Mouse (Mus musculus) midbrain, embryonic 10.5 days (tissue): ENCODE data around the gene Tnfrsf25. TPM values are rescaled to one million over a fixed set of nuclear protein-coding genes. Genes with fewer than 3 reads are reported as not detected.

Source experiments
- DNase-seq: peaks from one replicate; pipeline ENCODE4 v3.0.0-alpha.2; 2017; ENCODE audit warnings: low spot score
- H3K27ac ChIP-seq: fragments of 300-500 bp; sonication (generic); replicated peaks from 2 replicates; pipeline ENCODE4 v1.5.1; 2016; ENCODE audit warnings: mild to moderate bottlenecking
- H3K27me3 ChIP-seq: fragments of 300-500 bp; sonication (generic); 2 replicates; pipeline ENCODE4 v1.6.1; 2016; ENCODE audit warnings: low read depth, mild to moderate bottlenecking; ENCODE audit not compliant: poor library complexity, severe bottlenecking
- H3K36me3 ChIP-seq: fragments of 300-500 bp; sonication (generic); 2 replicates; pipeline ENCODE4 v1.6.1; 2016; ENCODE audit warnings: mild to moderate bottlenecking, moderate library complexity
- H3K4me1 ChIP-seq: fragments of 300-500 bp; sonication (generic); 2 replicates; pipeline ENCODE4 v1.6.1; 2016
- H3K4me3 ChIP-seq: fragments of 300-500 bp; sonication (generic); 2 replicates; pipeline ENCODE4 v1.5.1; 2016; ENCODE audit warnings: mild to moderate bottlenecking, moderate library complexity
- H3K9me3 ChIP-seq: fragments of 300-500 bp; sonication (generic); replicated peaks from 2 replicates; pipeline ENCODE4 v1.6.1; 2016; ENCODE audit warnings: mild to moderate bottlenecking
- WGBS: fragments of 180-500 bp; shearing (Covaris S2); methylation state at CpG from one replicate; pipeline ENCODE4 v1.1.7; 2016; 5-methylcytosine and 5-hydroxymethylcytosine counted together
- polyA plus RNA-seq: library from polyadenylated mRNA; unstranded; fragments of >200 nt; fragmentation: Nextera tagmentation; extraction: Ambion mirVana; gene quantifications from 2 replicates; pipeline ENCODE4 v1.2.1, GENCODE M21; 2016

The Tnfrsf25 gene
- polyA plus RNA-seq, 1 experiment from 2014 or later = 0.47 TPM

- H3K4me1 ChIP-seq = peaks cover 32% of the 10 kb centered on the region
These were observed 18.8 kb upstream of the Tnfrsf25 start for GRCm38 (mm10) chr4:152096927-152097326.

DNA sequence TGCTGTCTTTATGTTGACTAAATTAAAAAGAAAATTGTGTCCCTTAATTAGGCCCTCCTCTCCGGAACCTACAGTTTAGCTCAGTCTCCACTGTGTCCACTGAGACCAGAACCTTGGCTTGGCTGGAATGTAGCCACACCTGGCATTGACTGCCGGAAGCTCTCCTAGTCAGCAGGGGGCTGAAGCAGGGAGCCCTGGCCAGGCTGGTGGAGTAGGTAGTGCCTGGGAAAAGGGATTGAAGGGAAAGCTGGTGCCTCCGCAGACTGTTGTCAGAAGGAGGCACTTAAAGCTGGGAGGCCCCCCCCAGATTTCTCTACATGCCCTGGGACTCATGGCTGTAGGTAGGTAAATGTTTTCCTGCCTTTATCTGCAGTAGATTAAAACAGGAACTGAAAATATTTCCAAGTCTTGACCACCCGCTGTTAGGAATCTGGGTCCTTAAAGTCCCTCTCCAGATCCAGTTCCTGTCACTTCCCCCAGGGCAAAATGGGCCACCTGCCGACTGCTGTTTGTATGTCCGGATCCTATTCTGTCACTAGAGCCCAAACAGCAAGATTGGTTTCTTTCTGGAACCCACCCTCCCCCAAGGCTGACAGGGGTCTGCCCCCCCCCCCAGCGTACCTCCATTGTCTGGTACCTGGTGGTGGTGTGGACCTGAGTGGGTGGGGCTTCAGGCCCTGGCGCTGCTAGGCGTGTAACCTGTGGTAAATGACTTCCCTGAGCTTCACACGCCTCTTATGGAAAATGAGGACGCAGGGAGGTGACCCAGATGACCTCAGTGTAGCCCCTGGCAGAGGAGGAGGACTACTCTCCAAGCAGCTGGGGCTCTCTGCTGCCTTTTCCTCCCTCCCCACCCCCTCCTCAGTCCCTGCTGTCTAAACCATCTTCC, 17.6 kb upstream of the Tnfrsf25 start:
- peaks cover 26% of the 10 kb centered on the region for H3K4me1 ChIP-seq
- peaks cover 21% of the 10 kb centered on the region for H3K27me3 ChIP-seq
- no peaks in the 10 kb centered on the region for H3K9me3 ChIP-seq
- WGBS = 24% methylated on average over 11 of the region's 11 CpGs
- H3K36me3 ChIP-seq = peaks cover 13% of the 10 kb centered on the region
- H3K27ac ChIP-seq = 0 out of 2 replicates have a peak overlapping the region, but pooled peaks have one; percentile 7
- H3K4me3 ChIP-seq = no peak overlapping the region
- DNase-seq = no peak

More at GRCm38 (mm10) chr4:152096927-152097326, 18.8 kb upstream of the Tnfrsf25 start:
- no peaks in the 10 kb centered on the region for H3K9me3 ChIP-seq
- peak overlapping the region; percentile 59 for H3K27ac ChIP-seq
- peaks cover 21% of the 10 kb centered on the region for H3K27me3 ChIP-seq
- H3K36me3 ChIP-seq = peaks cover 2% of the 10 kb centered on the region; the same call in 1 of the 2 replicates
- WGBS = 50% methylated on average over 6 of the region's 6 CpGs
- H3K4me3 ChIP-seq = peak overlapping the region; percentile 36
- DNase-seq = no peak

DNA sequence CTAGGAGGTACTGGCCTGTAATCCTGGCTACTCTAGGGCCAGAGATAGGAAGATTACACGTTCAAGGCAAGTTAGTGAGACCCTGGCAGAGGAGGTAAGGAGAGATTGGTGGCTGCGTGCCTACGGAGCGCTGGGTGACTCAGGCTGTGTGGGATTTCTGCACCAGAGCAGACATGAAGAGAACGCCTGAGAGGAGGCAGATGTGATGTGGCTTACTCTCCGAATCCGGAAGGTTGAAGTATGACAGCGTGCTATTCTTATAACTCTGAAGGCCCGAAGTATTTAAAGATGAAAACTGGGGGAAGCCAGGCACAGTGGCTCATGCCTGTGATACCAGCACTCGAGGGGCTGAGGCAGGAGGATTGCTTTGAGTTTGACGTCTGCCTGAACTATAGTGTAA, 15.2 kb upstream of the Tnfrsf25 start:
- WGBS = 83% methylated on average over 11 of the region's 11 CpGs

GRCm38 (mm10) chr4:152101081-152101653, 14.6 kb upstream of the Tnfrsf25 start:
- H3K27ac ChIP-seq = no peak overlapping the region
- no peak for DNase-seq
- no peaks in the 10 kb centered on the region for H3K9me3 ChIP-seq
- H3K36me3 ChIP-seq = peaks cover 32% of the 10 kb centered on the region
- H3K4me3 ChIP-seq = no peak overlapping the region
- WGBS = 77% methylated on average over 7 of the region's 7 CpGs
- H3K4me1 ChIP-seq = peaks cover 27% of the 10 kb centered on the region
- peaks cover 22% of the 10 kb centered on the region for H3K27me3 ChIP-seq

More for the DNA sequence above, 15.2 kb upstream of the Tnfrsf25 start:
- no peak for DNase-seq
- Histone ChIP-seq H3K36me3 (peaks cover 28% of the 10 kb centered on the region), H3K27me3 (peaks cover 21% of the 10 kb centered on the region), H3K27ac (no peak overlapping the region), H3K9me3 (no peaks in the 10 kb centered on the region), H3K4me3 (no peak overlapping the region), H3K4me1 (peaks cover 26% of the 10 kb centered on the region)

GRCm38 (mm10) chr4:152101921-152102320, 13.8 kb upstream of the Tnfrsf25 start:
- H3K27ac ChIP-seq = no peak overlapping the region
- peaks cover 22% of the 10 kb centered on the region for H3K27me3 ChIP-seq
- 95% methylated on average over 16 of the region's 16 CpGs for WGBS
- peaks cover 20% of the 10 kb centered on the region for H3K4me1 ChIP-seq
- no peak for DNase-seq
- H3K36me3 ChIP-seq = peaks cover 38% of the 10 kb centered on the region
- H3K9me3 ChIP-seq = no peaks in the 10 kb centered on the region
- no peak overlapping the region for H3K4me3 ChIP-seq

GRCm38 (mm10) chr4:152103025-152103424, 12.7 kb upstream of the Tnfrsf25 start:
- H3K36me3 ChIP-seq = peaks cover 41% of the 10 kb centered on the region

GRCm38 (mm10) chr4:152106746-152107145, 9.0 kb upstream of the Tnfrsf25 start:
- Histone ChIP-seq H3K9me3 (no peaks in the 10 kb centered on the region), H3K36me3 (peaks cover 61% of the 10 kb centered on the region), H3K4me1 (peaks cover 20% of the 10 kb centered on the region), H3K4me3 (no peak overlapping the region; the same call in 1 of the 2 replicates), H3K27me3 (peaks cover 58% of the 10 kb centered on the region), H3K27ac (no peak overlapping the region)
- WGBS = 49% methylated on average over 9 of the region's 9 CpGs
- no peak for DNase-seq

More at GRCm38 (mm10) chr4:152103025-152103424, 12.7 kb upstream of the Tnfrsf25 start:
- H3K27ac ChIP-seq = no peak overlapping the region
- WGBS = 34% methylated on average over 7 of the region's 7 CpGs
- H3K9me3 ChIP-seq = no peaks in the 10 kb centered on the region
- H3K4me3 ChIP-seq = no peak overlapping the region
- peaks cover 21% of the 10 kb centered on the region for H3K4me1 ChIP-seq
- peaks cover 27% of the 10 kb centered on the region for H3K27me3 ChIP-seq
- peak; percentile 75 for DNase-seq

GRCm38 (mm10) chr4:152107493-152107892, 8.2 kb upstream of the Tnfrsf25 start:
- peaks cover 26% of the 10 kb centered on the region for H3K4me1 ChIP-seq
- peak overlapping the region; percentile 56 for H3K4me3 ChIP-seq
- WGBS = 3% methylated on average over 24 of the region's 24 CpGs
- H3K27ac ChIP-seq = peak overlapping the region; percentile 63
- no peak for DNase-seq
- H3K36me3 ChIP-seq = peaks cover 61% of the 10 kb centered on the region
- H3K9me3 ChIP-seq = no peaks in the 10 kb centered on the region
- peaks cover 65% of the 10 kb centered on the region for H3K27me3 ChIP-seq

DNA sequence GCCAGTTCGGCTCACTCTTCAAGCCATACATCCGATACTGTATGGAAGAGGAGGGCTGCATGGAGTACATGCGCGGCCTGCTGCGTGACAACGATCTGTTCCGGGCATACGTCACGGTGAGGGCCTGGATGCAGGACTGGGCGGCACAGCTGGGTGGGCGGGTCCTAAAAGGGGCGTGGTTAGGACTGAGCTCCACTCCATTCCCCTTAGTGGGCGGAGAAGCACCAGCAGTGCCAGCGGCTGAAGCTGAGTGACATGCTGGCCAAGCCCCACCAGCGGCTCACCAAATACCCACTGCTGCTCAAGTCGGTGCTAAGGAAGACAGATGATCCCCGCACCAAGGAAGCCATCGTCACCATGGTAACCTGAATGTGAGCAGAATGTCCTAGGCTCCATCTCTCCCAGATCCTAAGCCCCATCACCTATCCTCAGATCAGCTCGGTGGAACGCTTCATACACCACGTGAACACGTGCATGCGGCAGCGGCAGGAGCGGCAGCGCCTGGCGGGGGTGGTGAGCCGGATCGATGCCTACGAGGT, 7.7 kb upstream of the Tnfrsf25 start:
- Histone ChIP-seq H3K4me3 (peak overlapping the region; percentile 56), H3K27ac (peak overlapping the region; percentile 63), H3K9me3 (no peaks in the 10 kb centered on the region), H3K36me3 (peaks cover 58% of the 10 kb centered on the region), H3K4me1 (peaks cover 32% of the 10 kb centered on the region), H3K27me3 (peaks cover 71% of the 10 kb centered on the region)
- peak; percentile 92 for DNase-seq
- WGBS = 10% methylated on average over 30 of the region's 30 CpGs

DNA sequence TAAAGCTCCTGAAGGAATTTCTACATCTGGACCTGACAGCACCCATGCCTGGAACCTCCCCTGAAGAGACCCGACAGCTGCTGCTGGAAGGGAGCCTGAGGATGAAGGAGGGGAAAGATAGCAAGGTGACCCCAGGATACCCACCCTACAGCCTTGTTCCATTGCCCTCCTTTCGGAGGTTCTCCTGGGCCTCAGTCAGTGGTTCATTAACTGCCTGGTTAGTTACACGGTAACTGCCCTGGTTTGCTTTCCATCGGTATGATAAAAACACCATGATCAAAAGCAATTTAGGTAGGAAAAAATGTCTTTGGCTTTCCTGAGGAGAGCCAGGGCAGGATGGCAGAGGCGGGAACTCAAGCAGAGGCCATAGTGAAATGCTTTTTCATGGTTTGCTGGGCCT, 7.1 kb upstream of the Tnfrsf25 start:
- peaks cover 77% of the 10 kb centered on the region for H3K27me3 ChIP-seq
- 88% methylated on average over 5 of the region's 5 CpGs for WGBS
- H3K36me3 ChIP-seq = peaks cover 54% of the 10 kb centered on the region
- peak overlapping the region; percentile 56; the same call in 1 of the 2 replicates for H3K4me3 ChIP-seq
- H3K9me3 ChIP-seq = no peaks in the 10 kb centered on the region
- H3K4me1 ChIP-seq = peaks cover 34% of the 10 kb centered on the region
- H3K27ac ChIP-seq = no peak overlapping the region
- no peak for DNase-seq

- Histone ChIP-seq H3K36me3 (peaks cover 54% of the 10 kb centered on the region), H3K27ac (no peak overlapping the region), H3K4me1 (peaks cover 34% of the 10 kb centered on the region), H3K9me3 (no peaks in the 10 kb centered on the region), H3K4me3 (no peak overlapping the region), H3K27me3 (peaks cover 85% of the 10 kb centered on the region)
- DNase-seq = no peak
- WGBS = 90% methylated on average over 3 of the region's 3 CpGs
These were observed 6.2 kb upstream of the Tnfrsf25 start for GRCm38 (mm10) chr4:152109509-152109908.

- H3K36me3 ChIP-seq = peaks cover 59% of the 10 kb centered on the region
- no peak for DNase-seq
- no peak overlapping the region for H3K4me3 ChIP-seq
- peaks cover 97% of the 10 kb centered on the region for H3K27me3 ChIP-seq
- peaks cover 39% of the 10 kb centered on the region for H3K4me1 ChIP-seq
- H3K27ac ChIP-seq = no peak overlapping the region
- WGBS = 82% methylated on average over 4 of the region's 4 CpGs
- no peaks in the 10 kb centered on the region for H3K9me3 ChIP-seq
These were observed 5.0 kb upstream of the Tnfrsf25 start for GRCm38 (mm10) chr4:152110689-152111088.
